11 mouse cellular contexts compared by ENCODE assay signal in genomic region chr7:126746798-126747197, GRCm38 (mm10). TPM values are rescaled to one million over a fixed set of nuclear protein-coding genes. Genes with fewer than 3 reads are reported as not detected.
DNase-seq lines count a peak whose midpoint lies in the region; ATAC-seq and TF ChIP-seq lines count a peak whose summit lies in the region.
"Had no signal": no experiment of that assay in that cellular context is flagged by ENCODE, and none has a peak within 500 bp of the region (broad histone marks: within the 10 kb centered on the region; RNA-seq: fewer than 3 reads in every experiment).

No protein-coding gene starts in this region.

- TF ChIP-seq CTCF in heart, adult 2 months (IDR thresholded peaks at IDR 0.05) = no peak

- H3K36me3 ChIP-seq in heart, adult 2 months (ENCODE audit: control insufficient read depth, insufficient read depth, low read length) = no peaks in the 10 kb centered on the region
- no peaks in the 10 kb centered on the region for H3K36me3 ChIP-seq in heart, embryonic 10.5 days
- no peaks in the 10 kb centered on the region for H3K36me3 ChIP-seq in intestine, embryonic 16.5 days (ENCODE audit: control insufficient read depth, insufficient read depth, low read length)
- no peaks in the 10 kb centered on the region for H3K36me3 ChIP-seq in megakaryocyte, embryonic 14.5 days (replicated peaks; ENCODE audit: low read length)
- H3K36me3 ChIP-seq: hindbrain, embryonic 12.5 days had no signal

- peak in 1 of 2 experiments; percentile 55 for DNase-seq in heart, adult 2 months
- no peak for DNase-seq in heart, embryonic 10.5 days (ENCODE audit: low spot score)
- DNase-seq in B cell, adult 2 months = peak; percentile 39
- DNase-seq in cerebellum, adult 18-20 months = no peak
- DNase-seq in adrenal gland, postnatal 36 days = no peak
- no peak for DNase-seq in ovary, postnatal 14 days (ENCODE audit: low spot score)
- DNase-seq: embryo, embryonic 11 days had no signal

- H3K9ac ChIP-seq in heart, adult 2 months (ENCODE audit: low read depth, low read length) = no peak overlapping the region
- peak overlapping the region; percentile 44 for H3K9ac ChIP-seq in intestine, embryonic 16.5 days (ENCODE audit: low read depth, low read length)
- H3K9ac ChIP-seq: hindbrain, embryonic 12.5 days had no signal

- H3K4me3 ChIP-seq in heart, adult 2 months = no peak overlapping the region
- H3K4me3 ChIP-seq in heart, embryonic 10.5 days = no peak overlapping the region
- peak overlapping the region; percentile 31 for H3K4me3 ChIP-seq in intestine, embryonic 16.5 days (ENCODE audit: low read length)
- H3K4me3 ChIP-seq in megakaryocyte, embryonic 14.5 days (replicated peaks) = peak overlapping the region; percentile 82
- H3K4me3 ChIP-seq: hindbrain, embryonic 12.5 days had no signal

- H3K27me3 ChIP-seq in heart, adult 2 months (ENCODE audit: control insufficient read depth, insufficient read depth, low read length) = no peaks in the 10 kb centered on the region
- H3K27me3 ChIP-seq in heart, embryonic 10.5 days (ENCODE audit: insufficient read depth, poor library complexity, severe bottlenecking) = no peaks in the 10 kb centered on the region
- no peaks in the 10 kb centered on the region for H3K27me3 ChIP-seq in intestine, embryonic 16.5 days (replicated peaks; ENCODE audit: control insufficient read depth, insufficient read depth, low read length)
- peaks cover 1% of the 10 kb centered on the region for H3K27me3 ChIP-seq in megakaryocyte, embryonic 14.5 days (replicated peaks)
- H3K27me3 ChIP-seq: hindbrain, embryonic 12.5 days had no signal

- H3K9me3 ChIP-seq in heart, embryonic 10.5 days = no peaks in the 10 kb centered on the region
- no peaks in the 10 kb centered on the region for H3K9me3 ChIP-seq in intestine, embryonic 16.5 days (ENCODE audit: control insufficient read depth, low read length)
- no peaks in the 10 kb centered on the region for H3K9me3 ChIP-seq in megakaryocyte, embryonic 14.5 days
- H3K9me3 ChIP-seq: hindbrain, embryonic 12.5 days had no signal

- H3K27ac ChIP-seq in heart, adult 2 months = peak overlapping the region; percentile 49
- H3K27ac ChIP-seq in heart, embryonic 10.5 days = no peak overlapping the region
- peak overlapping the region; percentile 83 for H3K27ac ChIP-seq in intestine, embryonic 16.5 days (ENCODE audit: low read length)
- H3K27ac ChIP-seq: hindbrain, embryonic 12.5 days had no signal

- H3K4me1 ChIP-seq in heart, adult 2 months (ENCODE audit: control insufficient read depth, insufficient read depth, low read length) = 0 out of 2 replicates have a peak, but pooled peaks cover 1% of the 10 kb centered on the region
- H3K4me1 ChIP-seq in heart, embryonic 10.5 days = peaks cover 6% of the 10 kb centered on the region; the same call in 1 of the 2 replicates
- peaks cover 6% of the 10 kb centered on the region; the same call in 1 of the 2 replicates for H3K4me1 ChIP-seq in intestine, embryonic 16.5 days (ENCODE audit: control insufficient read depth, insufficient read depth, low read length)
- peaks cover 21% of the 10 kb centered on the region for H3K4me1 ChIP-seq in megakaryocyte, embryonic 14.5 days
- H3K4me1 ChIP-seq: hindbrain, embryonic 12.5 days had no signal

- no peaks in the 10 kb centered on the region for H3K79me2 ChIP-seq in heart, adult 2 months (replicated peaks; ENCODE audit: control insufficient read depth, insufficient read depth, low read length)

- peak overlapping the region; percentile 27 for H3K4me2 ChIP-seq in intestine, embryonic 16.5 days (ENCODE audit: low read depth, low read length)
- H3K4me2 ChIP-seq: hindbrain, embryonic 12.5 days had no signal

- no peak for TF ChIP-seq POLR2A in heart, adult 2 months (IDR thresholded peaks at IDR 0.05; ENCODE audit: insufficient read depth, low read depth, low read length)

- no peak for TF ChIP-seq EP300 in heart, adult 2 months (IDR thresholded peaks at IDR 0.05; ENCODE audit: insufficient read depth, low read depth, low read length)

- 21% methylated on average over 6 of the region's 6 CpGs for WGBS in heart, adult 2 months
- WGBS in heart, embryonic 10.5 days = 36% methylated on average over 6 of the region's 6 CpGs
- 23% methylated on average over 6 of the region's 6 CpGs for WGBS in intestine, embryonic 16.5 days

- intact Hi-C loops in heart, adult 2 months (cut with DNase I) = no loop called here

- ATAC-seq in intestine, embryonic 16.5 days = peak; percentile 86
- ATAC-seq: forebrain, embryonic 16.5 days had no signal

RNA-seq across cellular contexts. Expression of gene Mapk3, which starts 12.6 kb away (rescaled TPM):
- total RNA-seq in heart, adult 2 months (2021) = 10 to 100 TPM; 45.9 to 53.1 TPM
- 111 and 120 TPM in 2 replicates for polyA plus RNA-seq in heart, adult 2 months (2012; rRNA removed)
- polyA plus RNA-seq in heart, embryonic 10.5 days (2016; fragmentation: Nextera tagmentation; extraction: Ambion mirVana) = 59.6 and 69.8 TPM in 2 replicates
- 122 and 126 TPM in 2 replicates for polyA plus RNA-seq in intestine, embryonic 16.5 days (2015; fragmentation: Nextera tagmentation; extraction: Ambion mirVana)
- polyA plus RNA-seq in megakaryocyte, embryonic 14.5 days (2012; ENCODE audit: insufficient read depth, low replicate concordance) = 213 and 289 TPM in 2 replicates
- 100 to 1,000 TPM; 129 to 150 TPM for total RNA-seq in adrenal gland, postnatal 36 days (2021)

RNA-seq across cellular contexts. Expression of gene Gdpd3, which starts 19.3 kb away (rescaled TPM):
- 1 to 10 TPM; 1.3 TPM for total RNA-seq in heart, adult 2 months (2021)
- polyA plus RNA-seq in heart, adult 2 months (2012; rRNA removed) = 4.3 and 75.7 TPM in 2 replicates
- polyA plus RNA-seq in heart, embryonic 10.5 days (2016; fragmentation: Nextera tagmentation; extraction: Ambion mirVana) = 1.3 and 1.5 TPM in 2 replicates
- 1.4 and 2.1 TPM in 2 replicates for polyA plus RNA-seq in intestine, embryonic 16.5 days (2015; fragmentation: Nextera tagmentation; extraction: Ambion mirVana)
- 3.4 TPM in 1 of 2 replicates, not detected in the other for polyA plus RNA-seq in megakaryocyte, embryonic 14.5 days (2012; ENCODE audit: insufficient read depth, low replicate concordance)
- 1 to 10 TPM; 1.3 to 4.7 TPM for total RNA-seq in adrenal gland, postnatal 36 days (2021)

RNA-seq across cellular contexts. Expression of gene Ypel3, which starts 30.0 kb away (rescaled TPM):
- 10 to 100 TPM; 60.2 to 89.9 TPM for total RNA-seq in heart, adult 2 months (2021)
- 115 and 144 TPM in 2 replicates for polyA plus RNA-seq in heart, adult 2 months (2012; rRNA removed)
- polyA plus RNA-seq in heart, embryonic 10.5 days (2016; fragmentation: Nextera tagmentation; extraction: Ambion mirVana) = 43.4 and 66.0 TPM in 2 replicates
- polyA plus RNA-seq in intestine, embryonic 16.5 days (2015; fragmentation: Nextera tagmentation; extraction: Ambion mirVana) = 59.5 and 61.5 TPM in 2 replicates
- polyA plus RNA-seq in megakaryocyte, embryonic 14.5 days (2012; ENCODE audit: insufficient read depth, low replicate concordance) = 284 and 689 TPM in 2 replicates
- 100 to 1,000 TPM in 1 of 2 experiments, 10 to 100 TPM in 1; 88.9 to 157 TPM for total RNA-seq in adrenal gland, postnatal 36 days (2021)

RNA-seq across cellular contexts. Expression of gene Tbx6, which starts 34.5 kb away (rescaled TPM):
- under 1 TPM; 0.44 to 0.66 TPM for total RNA-seq in heart, adult 2 months (2021)
- polyA plus RNA-seq in heart, adult 2 months (2012; rRNA removed) = 2.3 and 2.9 TPM in 2 replicates
- 0.23 and 0.53 TPM in 2 replicates for polyA plus RNA-seq in heart, embryonic 10.5 days (2016; fragmentation: Nextera tagmentation; extraction: Ambion mirVana)
- 0.36 and 0.37 TPM in 2 replicates for polyA plus RNA-seq in intestine, embryonic 16.5 days (2015; fragmentation: Nextera tagmentation; extraction: Ambion mirVana)
- polyA plus RNA-seq in megakaryocyte, embryonic 14.5 days (2012; ENCODE audit: insufficient read depth, low replicate concordance) = 3.0 and 15.0 TPM in 2 replicates
- under 1 TPM; 0.46 to 0.70 TPM for total RNA-seq in adrenal gland, postnatal 36 days (2021)

RNA-seq across cellular contexts. Expression of gene Coro1a, which starts 39.2 kb away (rescaled TPM):
- 10 to 100 TPM in 1 of 2 experiments, 1 to 10 TPM in 1; 9.8 to 12.1 TPM for total RNA-seq in heart, adult 2 months (2021)
- 22.2 and 33.7 TPM in 2 replicates for polyA plus RNA-seq in heart, adult 2 months (2012; rRNA removed)
- polyA plus RNA-seq in heart, embryonic 10.5 days (2016; fragmentation: Nextera tagmentation; extraction: Ambion mirVana) = 10.0 and 21.7 TPM in 2 replicates
- polyA plus RNA-seq in intestine, embryonic 16.5 days (2015; fragmentation: Nextera tagmentation; extraction: Ambion mirVana) = 38.0 and 38.7 TPM in 2 replicates
- 1,070 and 1,578 TPM in 2 replicates for polyA plus RNA-seq in megakaryocyte, embryonic 14.5 days (2012; ENCODE audit: insufficient read depth, low replicate concordance)
- 10 to 100 TPM; 10.1 to 11.6 TPM for total RNA-seq in adrenal gland, postnatal 36 days (2021)

Comparison
In these comparisons a context has a peak if more than half of its experiments do, and no peak if none do; other contexts are left out.
1. DNase-seq: peak in B cell, adult 2 months (2 of 2); none in heart, embryonic 10.5 days (single experiment), cerebellum, adult 18-20 months (0 of 2), adrenal gland, postnatal 36 days (0 of 2) and ovary, postnatal 14 days (single experiment).
2. H3K4me3 ChIP-seq: peak in intestine, embryonic 16.5 days (single experiment) and megakaryocyte, embryonic 14.5 days (single experiment); none in heart, adult 2 months (single experiment) and heart, embryonic 10.5 days (single experiment).